9 mouse cellular contexts compared by ENCODE assay signal in genomic region chr16:57634191-57634590, GRCm38 (mm10). TPM values are rescaled to one million over a fixed set of nuclear protein-coding genes. Genes with fewer than 3 reads are reported as not detected.
DNase-seq lines count a peak whose midpoint lies in the region; TF ChIP-seq lines count a peak whose summit lies in the region.
"Had no signal": no experiment of that assay in that cellular context is flagged by ENCODE, and none has a peak within 500 bp of the region (broad histone marks: within the 10 kb centered on the region; RNA-seq: fewer than 3 reads in every experiment).

No protein-coding gene starts in this region.

- H3K9ac ChIP-seq in ES-Bruce4 (ENCODE audit: low read depth, poor library complexity, severe bottlenecking), result no peak overlapping the region
- H3K9ac ChIP-seq: liver, embryonic 15.5 days had no signal

- no peaks in the 10 kb centered on the region for H3K36me3 ChIP-seq in ES-Bruce4 (ENCODE audit: control insufficient read depth, insufficient read depth, low read length, poor library complexity, severe bottlenecking)
- H3K36me3 ChIP-seq in forebrain, embryonic 10.5 days (replicated peaks), result no peaks in the 10 kb centered on the region
- H3K36me3 ChIP-seq: liver, embryonic 15.5 days had no signal

- peak; percentile 80 for DNase-seq in brain, adult 2 months (ENCODE audit: low read depth, low spot score)
- peak; percentile 47 for DNase-seq in forebrain, embryonic 10.5 days (ENCODE audit: extremely low spot score, low spot score)
- DNase-seq in heart, postnatal 4 days, result peak; percentile 85
- peak; percentile 79 for DNase-seq in layer of hippocampus, adult 11-12 months (ENCODE audit: low spot score)
- peak; percentile 44 for DNase-seq in lung, adult 2 months
- DNase-seq in ovary, adult 18-20 months (ENCODE audit: low spot score), result peak; percentile 24
- DNase-seq in thymus, postnatal 25 days, result peak; percentile 50

- no peak for TF ChIP-seq EP300 in ES-Bruce4 (IDR thresholded peaks at IDR 0.05; ENCODE audit: insufficient read depth, low read depth, low read length)

- H3K4me1 ChIP-seq in ES-Bruce4 (ENCODE audit: control insufficient read depth, insufficient read depth, low read length), result no peaks in the 10 kb centered on the region
- H3K4me1 ChIP-seq in forebrain, embryonic 10.5 days, result no peaks in the 10 kb centered on the region
- H3K4me1 ChIP-seq in lung, adult 2 months (ENCODE audit: control insufficient read depth, insufficient read depth, low read length), result no peaks in the 10 kb centered on the region
- H3K4me1 ChIP-seq: liver, embryonic 15.5 days had no signal

- peak; percentile 72 for TF ChIP-seq CTCF in ES-Bruce4 (IDR thresholded peaks at IDR 0.05; ENCODE audit: low read depth, low read length)
- TF ChIP-seq CTCF in lung, adult 2 months (IDR thresholded peaks at IDR 0.05; ENCODE audit: insufficient read depth, low read length), result peak; percentile 86

- H3K27me3 ChIP-seq in ES-Bruce4 (ENCODE audit: control insufficient read depth, insufficient read depth, low read length, poor library complexity, severe bottlenecking), result no peaks in the 10 kb centered on the region; the same call in 1 of the 2 replicates
- H3K27me3 ChIP-seq in forebrain, embryonic 10.5 days (ENCODE audit: poor library complexity, severe bottlenecking), result no peaks in the 10 kb centered on the region
- H3K27me3 ChIP-seq: liver, embryonic 15.5 days had no signal

- H3K4me3 ChIP-seq in ES-Bruce4 (ENCODE audit: low read depth, low read length), result no peak overlapping the region
- H3K4me3 ChIP-seq in forebrain, embryonic 10.5 days, result no peak overlapping the region
- no peak overlapping the region for H3K4me3 ChIP-seq in lung, adult 2 months (replicated peaks; ENCODE audit: extremely low read depth, low read depth, low read length)
- H3K4me3 ChIP-seq: liver, embryonic 15.5 days had no signal

- TF ChIP-seq POLR2A in ES-Bruce4 (IDR thresholded peaks at IDR 0.05; ENCODE audit: insufficient read depth, low read length), result no peak
- no peak for TF ChIP-seq POLR2A in lung, adult 2 months (IDR thresholded peaks at IDR 0.05; ENCODE audit: borderline replicate concordance, extremely low read depth, low read depth, low read length)

- 9% methylated on average over 6 of the region's 6 CpGs for WGBS in forebrain, embryonic 10.5 days
- 8% methylated on average over 6 of the region's 6 CpGs for WGBS in lung, adult 2 months

- H3K27ac ChIP-seq in ES-Bruce4 (ENCODE audit: insufficient read depth, low read length), result no peak overlapping the region
- H3K27ac ChIP-seq in forebrain, embryonic 10.5 days, result no peak overlapping the region
- H3K27ac ChIP-seq: liver, embryonic 15.5 days had no signal

- no peaks in the 10 kb centered on the region for H3K9me3 ChIP-seq in ES-Bruce4 (replicated peaks; ENCODE audit: control insufficient read depth, insufficient read depth, low read length, poor library complexity, severe bottlenecking)
- H3K9me3 ChIP-seq in forebrain, embryonic 10.5 days, result no peaks in the 10 kb centered on the region
- H3K9me3 ChIP-seq: liver, embryonic 15.5 days had no signal

RNA-seq across cellular contexts. Expression of gene Cmss1, which starts 27.5 kb away (rescaled TPM):
- polyA plus RNA-seq in ES-Bruce4 (2011; ENCODE audit: insufficient read depth, insufficient read length, low read depth, missing spikeins), result 12.9 and 14.1 TPM in 2 replicates
- 62.1 and 63.6 TPM in 2 replicates for polyA plus RNA-seq in forebrain, embryonic 10.5 days (2016; fragmentation: Nextera tagmentation; extraction: Ambion mirVana)
- 10 to 100 TPM; 33.9 to 39.6 TPM for total RNA-seq in heart, postnatal 4 days (2021)
- 8.0 TPM in 2 replicates for polyA plus RNA-seq in lung, adult 2 months (2012; rRNA removed)

Comparison
In these comparisons a context has a peak if more than half of its experiments do, and no peak if none do; other contexts are left out.
1. DNase-seq: peak in every context shown above with its lines; median percentile 85 in heart, postnatal 4 days; 80 in brain, adult 2 months; 79 in layer of hippocampus, adult 11-12 months; 50 in thymus, postnatal 25 days; 47 in forebrain, embryonic 10.5 days; 44 in lung, adult 2 months; 24 in ovary, adult 18-20 months.